Mouse (Mus musculus) lung, embryonic 16.5 days (tissue): ENCODE results near the gene Cops9. TPM values are rescaled to one million over a fixed set of nuclear protein-coding genes. Genes with fewer than 3 reads are reported as not detected.

Experiments used
- ATAC-seq: fragments of 200-750 bp; cut with Nextera tagmentation; 2 replicates; pipeline ENCODE4 v1.8.0; 2017; ENCODE audit warnings: low read depth, mild to moderate bottlenecking, moderate library complexity
- H3K27ac ChIP-seq: fragments of 300-500 bp; sonication (generic); 2 replicates; pipeline ENCODE4 v1.5.1; 2014; ENCODE audit warnings: mild to moderate bottlenecking, control low read depth, low read length
- H3K27me3 ChIP-seq: fragments of 300-500 bp; sonication (generic); 2 replicates; pipeline ENCODE4 v1.6.1; 2014; ENCODE audit warnings: low read depth, low read length, mixed read lengths; ENCODE audit not compliant: control insufficient read depth, insufficient read depth
- H3K36me3 ChIP-seq: fragments of 300-500 bp; sonication (generic); 2 replicates; pipeline ENCODE4 v1.6.1; 2014; ENCODE audit warnings: low read length; ENCODE audit not compliant: control insufficient read depth, insufficient read depth
- H3K4me1 ChIP-seq: fragments of 300-500 bp; sonication (generic); replicated peaks from 2 replicates; pipeline ENCODE4 v1.6.1; 2014; ENCODE audit warnings: low read length, mixed read lengths; ENCODE audit not compliant: control insufficient read depth, insufficient read depth
- H3K4me2 ChIP-seq: fragments of 300-500 bp; sonication (generic); 2 replicates; pipeline ENCODE4 v1.6.1; 2014; ENCODE audit warnings: low read depth, low read length, control low read depth
- H3K4me3 ChIP-seq: fragments of 300-500 bp; sonication (generic); 2 replicates; pipeline ENCODE4 v1.5.1; 2014; ENCODE audit warnings: mild to moderate bottlenecking, low read length, control low read depth
- H3K9ac ChIP-seq: fragments of 300-500 bp; sonication (generic); 2 replicates; pipeline ENCODE4 v1.6.1; 2014; ENCODE audit warnings: low read length, control low read depth
- H3K9me3 ChIP-seq: fragments of 300-500 bp; sonication (generic); 2 replicates; pipeline ENCODE4 v1.6.1; 2016; ENCODE audit warnings: low read length; ENCODE audit not compliant: control insufficient read depth
- WGBS: fragments of 180-500 bp; shearing (Covaris S2); extraction: QIAGEN DNeasy Blood & Tissue Kit; methylation state at CpG from one replicate; pipeline ENCODE4 v1.1.7; 2014; 5-methylcytosine and 5-hydroxymethylcytosine counted together
- polyA plus RNA-seq: library from polyadenylated mRNA; unstranded; fragments of >200 nt; fragmentation: Nextera tagmentation; extraction: Ambion mirVana; gene quantifications from 2 replicates; pipeline ENCODE4 v1.2.1, GENCODE M21; 2015

Cops9 gene
- polyA plus RNA-seq, 1 experiment from 2014 or later, result 386 TPM

- ATAC-seq, result no peak
- Histone ChIP-seq H3K9me3 (no peaks in the 10 kb centered on the region), H3K27ac (no peak overlapping the region), H3K4me2 (no peak overlapping the region), H3K4me3 (no peak overlapping the region), H3K4me1 (no peaks in the 10 kb centered on the region), H3K27me3 (no peaks in the 10 kb centered on the region), H3K9ac (no peak overlapping the region), H3K36me3 (no peaks in the 10 kb centered on the region)
- 27% methylated on average over 4 of the region's 4 CpGs for WGBS
These were observed 13.6 kb downstream of the Cops9 start for GRCm38 (mm10) chr1:92628227-92628626.

- H3K9me3 ChIP-seq, result no peaks in the 10 kb centered on the region
- no peaks in the 10 kb centered on the region for H3K4me1 ChIP-seq
- H3K27me3 ChIP-seq, result no peaks in the 10 kb centered on the region; the same call in 1 of the 2 replicates
- H3K4me2 ChIP-seq, result no peak overlapping the region
- H3K9ac ChIP-seq, result no peak overlapping the region
- no peak for ATAC-seq
- H3K36me3 ChIP-seq, result no peaks in the 10 kb centered on the region
- no peak overlapping the region for H3K4me3 ChIP-seq
- 32% methylated on average over 4 of the region's 4 CpGs for WGBS
- no peak overlapping the region for H3K27ac ChIP-seq
These were observed 23.4 kb downstream of the Cops9 start for GRCm38 (mm10) chr1:92618360-92618759.

DNA sequence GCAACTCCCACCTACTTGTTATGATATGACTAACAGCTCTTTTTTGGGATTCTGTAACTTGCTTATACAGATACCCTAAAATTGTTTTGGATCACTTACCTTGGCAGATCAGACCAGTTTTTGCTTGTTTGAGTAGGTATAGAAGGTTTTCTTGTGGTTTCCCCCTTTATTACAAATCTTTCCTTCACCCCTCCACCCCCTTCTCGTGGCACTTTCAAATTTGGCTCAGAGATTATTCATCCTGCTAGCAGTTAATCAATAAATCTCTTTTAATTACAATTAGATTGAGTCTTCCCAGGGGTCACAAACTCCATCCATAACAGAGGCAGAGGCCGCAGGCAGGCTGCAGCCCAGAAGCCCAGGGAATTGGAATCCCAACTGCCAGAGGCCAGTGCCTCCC lies 24.3 kb downstream of the Cops9 start, which contains the start of gene Olfr12:
TSS of gene Olfr12 (plus strand) at position 301 of the 400 bp plus-strand sequence.
- no peak for ATAC-seq
- no peaks in the 10 kb centered on the region for H3K9me3 ChIP-seq
- no peak within 1 kb of the TSS for H3K4me2 ChIP-seq
- 58% methylated on average over 2 of the region's 2 CpGs for WGBS
- H3K4me1 ChIP-seq, result no peaks in the 10 kb centered on the region
- no peaks in the 10 kb centered on the region for H3K36me3 ChIP-seq
- no peak within 1 kb of the TSS for H3K9ac ChIP-seq
- no peaks in the 10 kb centered on the region; the same call in 1 of the 2 replicates for H3K27me3 ChIP-seq
- H3K4me3 ChIP-seq, result no peak within 1 kb of the TSS
- H3K27ac ChIP-seq, result no peak within 1 kb of the TSS

GRCm38 (mm10) chr1:92616046-92616445 lies 25.7 kb downstream of the Cops9 start:
- Histone ChIP-seq H3K4me2 (no peak overlapping the region), H3K36me3 (no peaks in the 10 kb centered on the region), H3K4me1 (no peaks in the 10 kb centered on the region), H3K4me3 (no peak overlapping the region), H3K27me3 (no peaks in the 10 kb centered on the region; the same call in 1 of the 2 replicates), H3K9ac (no peak overlapping the region), H3K27ac (no peak overlapping the region), H3K9me3 (no peaks in the 10 kb centered on the region)
- WGBS, result 67% methylated on average over 1 of the region's 1 CpGs
- ATAC-seq, result no peak

DNA sequence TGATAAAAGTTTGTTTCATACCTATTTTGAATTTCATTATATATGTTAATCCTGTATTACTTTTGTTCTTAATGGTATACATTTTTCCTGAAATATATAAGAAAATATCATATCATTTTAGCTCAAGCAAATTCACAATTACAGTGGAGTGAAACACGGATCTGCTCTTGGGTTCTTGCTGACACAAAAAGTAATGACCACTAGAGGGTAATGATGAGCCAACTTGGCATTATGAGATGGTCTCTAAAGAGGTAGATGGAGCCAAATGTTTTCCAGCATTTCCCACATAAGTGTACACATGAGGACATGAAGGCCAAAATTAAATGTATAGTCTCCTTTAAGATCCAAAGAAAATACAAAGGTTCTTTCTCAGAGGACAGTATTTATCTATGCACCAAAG lies 27.3 kb downstream of the Cops9 start:
- Histone ChIP-seq H3K36me3 (no peaks in the 10 kb centered on the region), H3K4me1 (no peaks in the 10 kb centered on the region), H3K4me2 (no peak overlapping the region), H3K9ac (no peak overlapping the region), H3K27ac (no peak overlapping the region), H3K4me3 (no peak overlapping the region), H3K27me3 (no peaks in the 10 kb centered on the region; the same call in 1 of the 2 replicates), H3K9me3 (no peaks in the 10 kb centered on the region)
- no peak for ATAC-seq
- 5% methylated on average over 1 of the region's 1 CpGs for WGBS

GRCm38 (mm10) chr1:92613175-92613574 lies 28.6 kb downstream of the Cops9 start:
- no peaks in the 10 kb centered on the region for H3K27me3 ChIP-seq
- ATAC-seq, result no peak
- no peak overlapping the region for H3K9ac ChIP-seq
- no peaks in the 10 kb centered on the region for H3K36me3 ChIP-seq
- WGBS, result 52% methylated on average over 4 of the region's 4 CpGs
- H3K9me3 ChIP-seq, result no peaks in the 10 kb centered on the region
- H3K4me2 ChIP-seq, result no peak overlapping the region
- no peaks in the 10 kb centered on the region for H3K4me1 ChIP-seq
- no peak overlapping the region for H3K27ac ChIP-seq
- H3K4me3 ChIP-seq, result no peak overlapping the region

DNA sequence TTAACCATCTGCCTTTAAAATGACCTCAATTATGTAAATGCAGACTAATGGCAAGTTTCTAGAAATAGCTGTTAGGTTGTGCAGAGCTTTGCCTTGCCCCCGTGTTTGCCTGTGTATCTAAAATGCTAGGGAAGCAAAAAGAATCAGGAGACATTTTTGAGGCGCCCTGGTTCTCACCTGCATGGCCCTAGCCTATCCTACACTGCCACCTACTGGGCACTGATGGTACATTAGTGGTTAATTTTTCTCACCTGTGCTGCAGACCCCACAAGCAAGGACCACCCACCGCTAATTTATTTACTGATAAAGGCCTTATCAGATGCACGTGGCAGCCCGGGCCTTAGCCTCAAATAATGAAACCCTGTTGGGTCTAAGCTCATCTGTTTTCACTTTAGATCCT lies 30.8 kb downstream of the Cops9 start:
- H3K36me3 ChIP-seq, result no peaks in the 10 kb centered on the region
- H3K27ac ChIP-seq, result no peak overlapping the region
- 3% methylated on average over 5 of the region's 5 CpGs for WGBS
- H3K4me3 ChIP-seq, result no peak overlapping the region
- no peaks in the 10 kb centered on the region for H3K27me3 ChIP-seq
- H3K4me1 ChIP-seq, result no peaks in the 10 kb centered on the region
- H3K9me3 ChIP-seq, result no peaks in the 10 kb centered on the region
- H3K4me2 ChIP-seq, result no peak overlapping the region
- H3K9ac ChIP-seq, result no peak overlapping the region
- no peak for ATAC-seq

- Histone ChIP-seq H3K4me3 (no peak overlapping the region), H3K9me3 (no peaks in the 10 kb centered on the region), H3K36me3 (no peaks in the 10 kb centered on the region), H3K4me1 (no peaks in the 10 kb centered on the region), H3K27ac (no peak overlapping the region), H3K27me3 (no peaks in the 10 kb centered on the region), H3K4me2 (no peak overlapping the region), H3K9ac (no peak overlapping the region)
- WGBS, result 73% methylated on average over 4 of the region's 4 CpGs
- no peak for ATAC-seq
These were observed 34.1 kb downstream of the Cops9 start for GRCm38 (mm10) chr1:92607711-92608110.

DNA sequence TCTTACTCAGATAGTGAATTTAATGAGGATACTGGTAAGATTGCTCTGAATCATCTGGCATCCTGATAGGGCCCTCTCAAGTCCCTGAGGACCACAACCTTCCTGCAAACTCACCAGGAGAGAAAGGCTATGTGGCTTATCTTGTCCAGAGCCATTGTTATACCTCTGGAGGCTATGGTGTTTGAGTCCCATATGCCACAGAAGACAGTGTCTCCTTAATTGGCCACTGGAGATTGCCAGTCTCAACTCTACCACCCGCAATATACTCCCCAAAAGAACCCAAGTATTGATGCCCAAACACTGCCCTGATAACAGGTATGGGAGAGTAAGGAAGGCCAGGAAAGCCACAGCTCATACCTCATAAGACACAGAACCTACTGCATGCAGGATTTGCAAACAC lies 36.3 kb downstream of the Cops9 start, which contains the start of gene Olfr1410:
TSS of gene Olfr1410 (plus strand) at position 301 of the 400 bp plus-strand sequence.
- no peak for ATAC-seq

GRCm38 (mm10) chr1:92596019-92596418 lies 45.8 kb downstream of the Cops9 start:
- no peaks in the 10 kb centered on the region for H3K36me3 ChIP-seq
- 64% methylated on average over 3 of the region's 3 CpGs for WGBS
- no peak for ATAC-seq

More for the DNA sequence above, 36.3 kb downstream of the Cops9 start, which contains the start of gene Olfr1410:
- Histone ChIP-seq H3K4me3 (no peak within 1 kb of the TSS), H3K4me1 (no peaks in the 10 kb centered on the region), H3K27me3 (no peaks in the 10 kb centered on the region), H3K9me3 (no peaks in the 10 kb centered on the region), H3K4me2 (no peak within 1 kb of the TSS), H3K36me3 (no peaks in the 10 kb centered on the region), H3K9ac (no peak within 1 kb of the TSS), H3K27ac (no peak within 1 kb of the TSS)
- WGBS, result 95% methylated on average over 1 of the region's 1 CpGs

More at GRCm38 (mm10) chr1:92596019-92596418, 45.8 kb downstream of the Cops9 start:
- Histone ChIP-seq H3K4me2 (no peak overlapping the region), H3K9ac (no peak overlapping the region), H3K27me3 (no peaks in the 10 kb centered on the region), H3K27ac (no peak overlapping the region), H3K9me3 (no peaks in the 10 kb centered on the region), H3K4me1 (no peaks in the 10 kb centered on the region), H3K4me3 (no peak overlapping the region)
